Mouse (Mus musculus) cortical plate, adult 2 months (tissue): Measurements from ENCODE around the gene Strn4. TPM values are rescaled to one million over a fixed set of nuclear protein-coding genes. Genes with fewer than 3 reads are reported as not detected.

Experiments
- H3K27ac ChIP-seq: fragments of 200-500 bp; 2 replicates; pipeline ENCODE4 v1.5.1; 2012; ENCODE audit warnings: low read length, control low read depth, inconsistent platforms; ENCODE audit not compliant: insufficient read depth
- H3K4me1 ChIP-seq: fragments of 200-500 bp; 2 replicates; pipeline ENCODE4 v1.6.1; 2011; ENCODE audit warnings: low read length; ENCODE audit not compliant: control insufficient read depth, insufficient read depth
- H3K4me3 ChIP-seq: fragments of 200-500 bp; 2 replicates; pipeline ENCODE4 v1.5.1; 2011; ENCODE audit warnings: mild to moderate bottlenecking, low read length, control low read depth; ENCODE audit not compliant: insufficient read depth
- CTCF ChIP-seq: fragments of 200-500 bp; IDR thresholded peaks from 2 replicates; pipeline ENCODE4 v1.5.1; 2011; ENCODE audit warnings: mild to moderate bottlenecking, control low read depth, low read length; ENCODE audit not compliant: insufficient read depth; ENCODE audit errors: extremely low read depth
- POLR2A ChIP-seq: fragments of 200-500 bp; IDR thresholded peaks from 2 replicates; pipeline ENCODE4 v1.6.1; 2011; ENCODE audit warnings: mild to moderate bottlenecking, low read length, control low read depth; ENCODE audit not compliant: insufficient read depth; ENCODE audit errors: extremely low read depth
- polyA plus RNA-seq: library from polyadenylated mRNA; depleted of rRNA; stranded (reverse); fragments of >200 nt; gene quantifications from 2 replicates; pipeline ENCODE4 v1.2.3, GENCODE M21; 2012

Gene Strn4
- polyA plus RNA-seq, 1 experiment, result 291 TPM

GRCm38 (mm10) chr7:16846775-16847174 lies 31.1 kb downstream of the Strn4 start:
- Histone ChIP-seq H3K4me3 (no peak overlapping the region), H3K27ac (no peak overlapping the region), H3K4me1 (0 out of 2 replicates have a peak, but pooled peaks cover 2% of the 10 kb centered on the region)
- TF ChIP-seq POLR2A (no peak), CTCF (no peak)

- TF ChIP-seq CTCF (no peak), POLR2A (no peak)
- Histone ChIP-seq H3K4me1 (no peaks in the 10 kb centered on the region), H3K27ac (no peak overlapping the region), H3K4me3 (no peak overlapping the region)
Observed at GRCm38 (mm10) chr7:16847507-16847906, 31.8 kb downstream of the Strn4 start.

- TF ChIP-seq POLR2A, result no peak
- TF ChIP-seq CTCF, result peak; percentile 52
Observed at GRCm38 (mm10) chr7:16848579-16848978, 32.9 kb downstream of the Strn4 start.

GRCm38 (mm10) chr7:16851636-16852035 lies 35.9 kb downstream of the Strn4 start:
- Histone ChIP-seq H3K4me1 (no peaks in the 10 kb centered on the region), H3K27ac (no peak overlapping the region), H3K4me3 (no peak overlapping the region)
- TF ChIP-seq CTCF, result no peak
- no peak for TF ChIP-seq POLR2A

More at GRCm38 (mm10) chr7:16848579-16848978, 32.9 kb downstream of the Strn4 start:
- no peaks in the 10 kb centered on the region for H3K4me1 ChIP-seq
- no peak overlapping the region for H3K4me3 ChIP-seq
- H3K27ac ChIP-seq, result no peak overlapping the region

- Histone ChIP-seq H3K4me1 (no peaks in the 10 kb centered on the region), H3K27ac (no peak overlapping the region), H3K4me3 (no peak overlapping the region)
- TF ChIP-seq CTCF (no peak), POLR2A (no peak)
Observed at GRCm38 (mm10) chr7:16853302-16853831, 37.7 kb downstream of the Strn4 start.

- H3K4me3 ChIP-seq, result peak overlapping the region; percentile 25; the same call in 1 of the 2 replicates
- TF ChIP-seq POLR2A, result no peak
- TF ChIP-seq CTCF, result peak; percentile 53
- no peak overlapping the region for H3K27ac ChIP-seq
- no peaks in the 10 kb centered on the region for H3K4me1 ChIP-seq
Observed at GRCm38 (mm10) chr7:16858336-16858735, 42.6 kb downstream of the Strn4 start.

GRCm38 (mm10) chr7:16859902-16860651 lies 44.4 kb downstream of the Strn4 start:
- Histone ChIP-seq H3K27ac (no peak overlapping the region), H3K4me3 (no peak overlapping the region), H3K4me1 (no peaks in the 10 kb centered on the region)
- no peak for TF ChIP-seq POLR2A
- peak; percentile 64 for TF ChIP-seq CTCF

GRCm38 (mm10) chr7:16867488-16867887 lies 51.8 kb downstream of the Strn4 start:
- Histone ChIP-seq H3K4me3 (no peak overlapping the region), H3K4me1 (no peaks in the 10 kb centered on the region), H3K27ac (no peak overlapping the region)
- TF ChIP-seq CTCF (no peak), POLR2A (no peak)

GRCm38 (mm10) chr7:16869497-16869896 lies 53.8 kb downstream of the Strn4 start:
- Histone ChIP-seq H3K4me1 (no peaks in the 10 kb centered on the region), H3K27ac (peak overlapping the region; percentile 47), H3K4me3 (peak overlapping the region; percentile 35)
- TF ChIP-seq CTCF (no peak), POLR2A (peak; percentile 93)

GRCm38 (mm10) chr7:16871600-16871999 lies 55.9 kb downstream of the Strn4 start:
- Histone ChIP-seq H3K4me1 (no peaks in the 10 kb centered on the region), H3K4me3 (no peak overlapping the region), H3K27ac (no peak overlapping the region)
- TF ChIP-seq CTCF (no peak), POLR2A (no peak)
